Mouse (Mus musculus): Measurements from ENCODE around the gene Lsm14b.

The Lsm14b gene

GRCm38 (mm10) chr2:180018573-180018972 lies 6.2 kb upstream of the Lsm14b start:
- DNase-seq: no peak

GRCm38 (mm10) chr2:180020091-180020661 lies 4.6 kb upstream of the Lsm14b start:
- DNase-seq: no peak

- DNase-seq: no peak
Measured at GRCm38 (mm10) chr2:180020919-180021318, 3.9 kb upstream of the Lsm14b start.

- no peak for DNase-seq
Measured at GRCm38 (mm10) chr2:180022751-180023150, 2.0 kb upstream of the Lsm14b start.

GRCm38 (mm10) chr2:180025135-180025860 lies 511 bp downstream of the Lsm14b start:
- DNase-seq: peak; percentile 53

- DNase-seq: no peak
Measured at GRCm38 (mm10) chr2:180025861-180026200, 1.0 kb downstream of the Lsm14b start.

GRCm38 (mm10) chr2:180027768-180028167 lies 3.0 kb downstream of the Lsm14b start:
- no peak for DNase-seq

GRCm38 (mm10) chr2:180031270-180031669 lies 6.5 kb downstream of the Lsm14b start:
- no peak for DNase-seq

- no peak for DNase-seq
Measured at GRCm38 (mm10) chr2:180032925-180033324, 8.1 kb downstream of the Lsm14b start.

GRCm38 (mm10) chr2:180033956-180034355 lies 9.2 kb downstream of the Lsm14b start:
- DNase-seq: no peak

GRCm38 (mm10) chr2:180034753-180035152 lies 10.0 kb downstream of the Lsm14b start:
- DNase-seq: no peak

GRCm38 (mm10) chr2:180040406-180040805 lies 15.6 kb downstream of the Lsm14b start:
- DNase-seq: no peak

GRCm38 (mm10) chr2:180041577-180042255 lies 16.9 kb downstream of the Lsm14b start:
- DNase-seq: peak; percentile 58

- peak; percentile 95 for DNase-seq
Measured at GRCm38 (mm10) chr2:180042256-180042857, 17.6 kb downstream of the Lsm14b start, which contains the start of the genes Psma7 and Ss18l1. TSS of gene Psma7 (minus strand) at chr2:180042433. TSS of gene Ss18l1 (plus strand) at chr2:180042509.

GRCm38 (mm10) chr2:180042858-180043515 lies 18.2 kb downstream of the Lsm14b start:
- DNase-seq: peak; percentile 52

- peak; percentile 35 for DNase-seq
Measured at GRCm38 (mm10) chr2:180045283-180045682, 20.5 kb downstream of the Lsm14b start.

- no peak for DNase-seq
Measured at GRCm38 (mm10) chr2:180047580-180047979, 22.8 kb downstream of the Lsm14b start.

- no peak for DNase-seq
Measured at GRCm38 (mm10) chr2:180047980-180048635, 23.3 kb downstream of the Lsm14b start.

- DNase-seq: peak; percentile 85
Measured at GRCm38 (mm10) chr2:180050986-180051385, 26.2 kb downstream of the Lsm14b start.

- peak; percentile 26 for DNase-seq
Measured at GRCm38 (mm10) chr2:180051986-180052733, 27.4 kb downstream of the Lsm14b start.

- no peak for DNase-seq
Measured at GRCm38 (mm10) chr2:180053001-180053400, 28.2 kb downstream of the Lsm14b start.

Data from liver (tissue).